Mouse (Mus musculus) lung, postnatal 0 days (tissue): ENCODE measurements around the gene Rabl2. TPM values are rescaled to one million over a fixed set of nuclear protein-coding genes. Genes with fewer than 3 reads are reported as not detected.

Source experiments
- ATAC-seq: fragments of 200-750 bp; cut with Nextera tagmentation; 2 replicates; pipeline ENCODE4 v1.8.0; 2017; ENCODE audit warnings: moderate library complexity
- DNase-seq: peaks from one replicate; pipeline ENCODE4 v3.0.0-alpha.2; 2016; ENCODE audit warnings: low spot score
- H3K27ac ChIP-seq: fragments of 300-500 bp; sonication (generic); 2 replicates; pipeline ENCODE4 v1.5.1; 2014; ENCODE audit warnings: antibody characterized with exemption, mild to moderate bottlenecking, low read length, mixed read lengths
- H3K27me3 ChIP-seq: fragments of 300-500 bp; sonication (generic); replicated peaks from 2 replicates; pipeline ENCODE4 v1.6.1; 2014; ENCODE audit warnings: low read length, mixed read lengths; ENCODE audit not compliant: insufficient read depth
- H3K36me3 ChIP-seq: fragments of 300-500 bp; sonication (generic); 2 replicates; pipeline ENCODE4 v1.6.1; 2014; ENCODE audit warnings: low read length, mixed read lengths; ENCODE audit not compliant: insufficient read depth
- H3K4me1 ChIP-seq: fragments of 300-500 bp; sonication (generic); 2 replicates; pipeline ENCODE4 v1.6.1; 2014; ENCODE audit warnings: antibody characterized with exemption, low read depth, low read length, mixed read lengths; ENCODE audit not compliant: insufficient read depth
- H3K4me2 ChIP-seq: fragments of 300-500 bp; sonication (generic); replicated peaks from 2 replicates; pipeline ENCODE4 v1.6.1; 2014; ENCODE audit warnings: low read depth, mild to moderate bottlenecking, low read length, moderate library complexity, mixed read lengths
- H3K4me3 ChIP-seq: fragments of 300-500 bp; sonication (generic); 2 replicates; pipeline ENCODE4 v1.5.1; 2014; ENCODE audit warnings: low read depth, low read length
- H3K9ac ChIP-seq: fragments of 300-500 bp; sonication (generic); replicated peaks from 2 replicates; pipeline ENCODE4 v1.6.1; 2014; ENCODE audit warnings: low read depth, mild to moderate bottlenecking
- H3K9me3 ChIP-seq: fragments of 300-500 bp; sonication (generic); 2 replicates; pipeline ENCODE4 v1.6.1; 2016; ENCODE audit warnings: low read length, mixed read lengths
- CTCF ChIP-seq: IDR thresholded peaks from 2 replicates; pipeline ENCODE4 v1.5.1; 2016; ENCODE audit warnings: antibody characterized with exemption, mild to moderate bottlenecking
- EP300 ChIP-seq: IDR thresholded peaks from 2 replicates; pipeline ENCODE4 v1.6.1; 2016; ENCODE audit warnings: antibody characterized with exemption, mild to moderate bottlenecking, control low read depth
- WGBS: fragments of 180-500 bp; shearing (Covaris S2); extraction: QIAGEN DNeasy Blood & Tissue Kit; methylation state at CpG from one replicate; pipeline ENCODE4 v1.1.7; 2014; 5-methylcytosine and 5-hydroxymethylcytosine counted together
- polyA plus RNA-seq: library from polyadenylated mRNA; unstranded; fragments of >200 nt; fragmentation: Nextera tagmentation; extraction: Ambion mirVana; gene quantifications from 2 replicates; pipeline ENCODE4 v1.2.1, GENCODE M21; 2015

Rabl2 gene
- polyA plus RNA-seq, 1 experiment from 2014 or later = 23.1 TPM

GRCm38 (mm10) chr15:89605822-89606570, 14.3 kb upstream of the Rabl2 start:
- Histone ChIP-seq H3K4me3 (no peak overlapping the region), H3K4me2 (no peak overlapping the region), H3K4me1 (no peaks in the 10 kb centered on the region), H3K9ac (no peak overlapping the region), H3K27me3 (no peaks in the 10 kb centered on the region), H3K36me3 (no peaks in the 10 kb centered on the region), H3K9me3 (no peaks in the 10 kb centered on the region), H3K27ac (no peak overlapping the region)
- no peak; the same call in 1 of the 2 replicates for TF ChIP-seq CTCF
- TF ChIP-seq EP300 = no peak
- DNase-seq (no peak), ATAC-seq (no peak)
- 68% methylated on average over 12 of the region's 12 CpGs for WGBS

DNA sequence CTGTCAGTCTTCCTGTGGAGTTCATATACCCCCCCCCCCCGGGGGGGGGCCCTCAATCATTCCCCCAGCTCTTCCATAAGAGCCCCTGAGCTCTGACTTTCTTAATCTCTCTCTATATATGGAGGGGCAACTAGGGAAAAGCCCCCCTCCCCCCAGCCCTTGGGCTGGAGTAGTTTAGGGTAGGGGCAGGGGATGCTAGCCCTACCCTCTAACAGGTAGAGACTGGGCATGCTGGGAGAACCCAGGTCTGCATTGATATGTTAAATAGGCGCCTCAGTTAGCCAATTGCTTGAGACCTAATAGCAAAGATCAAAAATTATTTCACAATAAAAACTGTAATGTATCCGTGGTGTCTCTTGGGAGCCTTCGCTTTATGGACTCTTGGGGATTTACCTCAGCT, 825 bp upstream of the Rabl2 start:
- TF ChIP-seq EP300 (no peak), CTCF (no peak)
- Histone ChIP-seq H3K27ac (no peak overlapping the region), H3K9ac (no peak overlapping the region), H3K36me3 (no peaks in the 10 kb centered on the region), H3K4me1 (peaks cover 3% of the 10 kb centered on the region; the same call in 1 of the 2 replicates), H3K27me3 (no peaks in the 10 kb centered on the region), H3K9me3 (no peaks in the 10 kb centered on the region), H3K4me2 (no peak overlapping the region), H3K4me3 (no peak overlapping the region)
- WGBS = 48% methylated on average over 4 of the region's 4 CpGs
- no peak for ATAC-seq
- DNase-seq = no peak

GRCm38 (mm10) chr15:89591317-89591716, 406 bp downstream of the Rabl2 start:
- DNase-seq (peak; percentile 27), ATAC-seq (peak; percentile 44)
- WGBS = 1% methylated on average over 30 of the region's 30 CpGs
- no peaks in the 10 kb centered on the region for H3K27me3 ChIP-seq
- H3K4me2 ChIP-seq = peak overlapping the region; percentile 75
- H3K9ac ChIP-seq = peak overlapping the region; percentile 66
- TF ChIP-seq CTCF (no peak), EP300 (no peak)
- H3K4me3 ChIP-seq = peak overlapping the region; percentile 73
- H3K4me1 ChIP-seq = peaks cover 3% of the 10 kb centered on the region; the same call in 1 of the 2 replicates
- no peaks in the 10 kb centered on the region for H3K36me3 ChIP-seq
- H3K9me3 ChIP-seq = no peaks in the 10 kb centered on the region
- no peak overlapping the region for H3K27ac ChIP-seq

DNA sequence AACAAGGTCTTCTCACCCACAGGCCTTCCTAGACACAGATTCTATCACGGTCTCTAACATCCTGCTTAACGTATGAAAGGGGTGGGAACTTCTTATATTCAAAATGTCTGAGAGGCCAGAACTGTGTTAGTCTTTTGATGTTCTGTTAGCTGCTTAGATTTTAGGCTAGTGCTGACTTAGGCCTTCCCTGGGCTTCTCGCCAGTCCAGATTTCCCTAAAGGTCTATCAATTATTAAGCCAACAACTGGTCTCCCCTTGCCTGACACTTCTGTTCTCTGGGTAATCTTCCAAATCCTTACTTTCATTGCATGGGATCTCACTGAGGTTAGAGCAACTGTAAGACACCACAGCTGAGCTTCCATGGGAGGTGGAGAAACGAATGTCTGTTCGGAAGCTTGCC, 2.6 kb downstream of the Rabl2 start:
- WGBS = 69% methylated on average over 5 of the region's 5 CpGs
- no peaks in the 10 kb centered on the region for H3K27me3 ChIP-seq
- no peak overlapping the region for H3K9ac ChIP-seq
- H3K9me3 ChIP-seq = no peaks in the 10 kb centered on the region
- DNase-seq (no peak), ATAC-seq (no peak)
- peaks cover 3% of the 10 kb centered on the region; the same call in 1 of the 2 replicates for H3K4me1 ChIP-seq
- TF ChIP-seq CTCF = no peak
- no peak overlapping the region for H3K27ac ChIP-seq
- H3K4me3 ChIP-seq = no peak overlapping the region
- H3K4me2 ChIP-seq = no peak overlapping the region
- no peaks in the 10 kb centered on the region for H3K36me3 ChIP-seq

DNA sequence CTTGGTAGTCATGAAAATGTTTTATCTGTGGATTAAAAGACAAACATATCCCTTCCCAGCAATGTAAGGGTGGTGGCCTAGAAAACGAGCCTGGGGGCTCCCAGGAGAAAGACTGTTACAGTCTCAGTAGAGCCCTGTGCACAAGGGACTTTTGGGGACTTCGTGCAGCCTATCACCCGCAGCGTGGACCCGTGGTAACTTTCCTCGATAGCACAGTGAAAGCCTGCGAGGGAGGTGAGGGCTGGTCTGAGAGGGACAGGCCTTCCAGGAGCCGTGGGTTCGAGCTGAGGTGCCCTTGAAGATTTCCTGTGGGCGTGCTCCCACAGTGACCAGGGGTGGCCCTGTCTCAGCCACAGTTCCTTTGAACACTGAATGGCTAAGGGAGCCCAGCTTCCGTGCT, 6.1 kb downstream of the Rabl2 start:
- DNase-seq = no peak
- no peak overlapping the region for H3K27ac ChIP-seq
- TF ChIP-seq CTCF (no peak), EP300 (no peak)
- no peaks in the 10 kb centered on the region for H3K4me1 ChIP-seq
- ATAC-seq = no peak
- H3K36me3 ChIP-seq = no peaks in the 10 kb centered on the region
- H3K4me3 ChIP-seq = no peak overlapping the region
- WGBS = 87% methylated on average over 11 of the region's 11 CpGs
- H3K27me3 ChIP-seq = no peaks in the 10 kb centered on the region
- H3K9me3 ChIP-seq = no peaks in the 10 kb centered on the region
- H3K4me2 ChIP-seq = no peak overlapping the region
- no peak overlapping the region for H3K9ac ChIP-seq

GRCm38 (mm10) chr15:89585101-89585500, 6.6 kb downstream of the Rabl2 start:
- H3K4me2 ChIP-seq = no peak overlapping the region
- TF ChIP-seq EP300 (peak; percentile 59), CTCF (no peak)
- H3K27me3 ChIP-seq = no peaks in the 10 kb centered on the region
- no peaks in the 10 kb centered on the region for H3K4me1 ChIP-seq
- DNase-seq = peak; percentile 14
- H3K36me3 ChIP-seq = no peaks in the 10 kb centered on the region
- ATAC-seq = peak; percentile 25
- no peak overlapping the region for H3K9ac ChIP-seq
- no peak overlapping the region for H3K4me3 ChIP-seq
- 68% methylated on average over 5 of the region's 5 CpGs for WGBS
- H3K9me3 ChIP-seq = no peaks in the 10 kb centered on the region
- H3K27ac ChIP-seq = no peak overlapping the region
